Mouse (Mus musculus) urinary bladder, postnatal 36 days (tissue): Measurements from ENCODE around the gene Rngtt.
A peak's percentile ranks its signal among the peaks of the same experiment; 100 is the strongest.
"Not testable (repeated sequence)": the region's sequence is repeated elsewhere in the genome, so short reads cannot be mapped to it uniquely, and the experiment has no call there.

Experiments
- DNase-seq, 2 experiments: peaks; one replicate each; pipeline ENCODE4 v3.0.0; 2022; ENCODE audit warnings: low spot score in 2 of 2, mixed read lengths in 1 of 2

Rngtt gene

DNA sequence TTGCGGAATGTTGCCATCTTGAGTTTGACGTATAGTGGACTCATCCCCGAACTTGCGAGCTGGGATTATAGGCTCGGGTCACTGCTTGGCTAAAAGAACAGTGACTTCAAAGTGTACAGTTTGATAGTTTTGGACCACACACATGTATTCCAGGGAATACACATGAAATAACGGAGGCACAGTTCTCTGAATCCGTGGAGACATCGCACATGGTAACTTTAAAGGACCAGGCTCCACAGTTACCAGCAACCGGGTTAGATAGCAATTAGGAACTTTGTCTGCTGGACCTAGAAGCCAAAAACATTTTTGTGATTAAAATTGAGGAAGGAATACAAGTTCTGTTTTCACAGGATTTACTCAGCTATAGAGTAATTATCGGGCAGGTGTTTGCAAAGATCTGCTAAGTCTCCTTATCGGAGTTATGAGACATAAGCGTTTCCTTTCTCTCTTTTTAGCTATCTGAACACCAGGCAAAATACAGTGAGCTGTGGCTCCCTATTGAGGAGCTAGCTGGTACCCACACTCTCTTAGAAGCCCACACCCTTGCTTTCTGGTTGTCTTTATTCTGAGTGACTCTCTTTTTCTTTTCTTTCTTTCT, 828 bp downstream of the Rngtt start:
- DNase-seq: no peak

DNA sequence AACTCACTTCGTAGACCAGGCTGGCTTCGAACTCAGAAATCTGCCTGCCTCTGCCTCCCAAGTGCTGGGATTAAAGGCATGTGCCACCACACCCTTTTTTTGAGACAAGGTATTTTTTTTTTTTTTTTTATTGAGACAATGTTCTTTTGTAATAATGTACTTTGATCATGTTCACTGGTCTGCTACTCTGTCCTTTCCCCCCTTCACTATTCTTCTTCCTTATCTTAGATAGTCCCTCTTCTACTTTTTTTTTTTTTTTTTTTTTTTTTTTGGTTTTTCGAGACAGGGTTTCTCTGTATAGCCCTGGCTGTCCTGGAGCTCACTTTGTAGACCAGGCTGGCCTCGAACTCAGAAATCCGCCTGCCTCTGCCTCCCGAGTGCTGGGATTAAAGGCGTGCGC, 4.0 kb downstream of the Rngtt start:
- DNase-seq: not testable (repeated sequence)

DNA sequence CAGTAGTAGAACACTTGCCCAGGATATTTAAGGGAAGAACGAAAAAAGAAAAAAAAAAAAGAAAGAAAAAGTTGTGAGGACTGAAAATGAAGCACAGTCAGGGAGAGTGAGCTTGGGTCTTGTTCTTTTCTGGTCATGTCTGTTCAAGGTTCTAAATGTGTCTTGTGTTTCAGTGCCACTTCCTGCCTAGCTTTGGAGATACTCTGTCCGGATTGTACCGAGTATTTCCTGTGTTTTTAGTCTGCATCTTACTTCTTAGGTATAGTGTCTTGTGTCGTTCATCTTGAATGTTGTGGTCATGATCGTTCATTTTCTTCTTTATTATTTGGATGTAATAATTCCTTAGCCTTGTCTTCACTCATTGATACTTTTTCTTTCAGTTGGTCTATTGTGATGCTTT, 5.7 kb downstream of the Rngtt start:
- DNase-seq: no peak

DNA sequence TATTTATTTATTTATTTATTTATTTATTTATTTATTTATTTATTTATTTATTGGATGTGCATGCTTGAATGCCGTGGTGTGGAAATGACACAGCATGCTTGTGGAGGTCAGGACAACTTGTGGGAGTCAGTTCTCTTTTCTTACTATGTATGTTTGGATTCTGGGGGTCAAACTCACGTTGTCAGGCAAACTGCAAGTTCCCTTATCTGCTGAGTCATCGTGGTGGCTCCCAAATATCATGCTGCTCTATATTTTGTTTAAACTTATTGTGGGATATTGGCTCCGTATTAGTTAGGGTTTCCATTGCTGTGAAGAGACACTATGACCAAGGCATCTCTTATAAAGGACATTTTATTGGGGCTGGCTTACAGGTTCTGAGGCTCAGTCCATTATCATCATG, 21.0 kb downstream of the Rngtt start:
- DNase-seq: no peak

DNA sequence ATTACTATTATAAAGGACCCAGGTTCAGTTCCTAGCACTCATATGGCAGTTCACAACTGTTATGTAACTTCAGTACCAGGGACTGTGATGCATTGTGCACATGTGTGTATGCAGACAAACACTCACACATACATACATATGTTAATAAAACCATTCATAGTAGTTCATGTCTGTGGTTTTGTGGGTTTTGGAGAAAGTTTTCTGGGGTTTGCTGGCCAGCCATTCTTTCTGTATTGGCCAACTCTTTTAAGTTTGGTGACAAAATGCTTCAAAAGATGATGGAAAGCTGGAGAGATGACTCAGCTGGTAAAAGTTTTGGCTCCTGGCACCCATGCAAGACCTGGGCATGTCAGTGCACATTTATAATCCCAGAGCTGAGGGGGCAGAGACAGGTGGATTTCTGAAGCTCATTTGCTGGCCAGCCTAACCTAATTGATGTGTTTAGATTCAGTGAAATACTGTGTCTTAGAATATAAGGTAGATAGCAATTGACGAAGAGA, 22.9 kb downstream of the Rngtt start:
- DNase-seq: no peak

DNA sequence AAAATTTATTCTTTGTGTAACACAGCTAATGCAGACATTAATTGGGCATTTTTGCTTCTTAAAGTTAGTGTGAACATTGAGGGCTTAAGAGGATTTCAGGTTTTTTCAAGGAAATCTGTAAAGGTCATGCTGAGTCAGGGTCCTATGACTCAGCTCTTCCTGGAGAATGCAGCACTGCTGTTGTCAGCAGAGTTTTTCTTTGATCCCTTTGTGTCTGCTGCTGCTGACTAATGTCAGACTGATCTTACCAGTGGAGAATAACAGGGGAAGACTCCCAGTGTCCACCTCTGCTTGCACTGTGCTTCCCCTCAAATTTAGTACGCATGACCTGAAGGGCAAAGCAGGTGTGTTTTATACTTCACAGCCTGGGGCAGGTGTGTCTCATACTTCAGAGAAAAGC, 27.9 kb downstream of the Rngtt start:
- DNase-seq: no peak

DNA sequence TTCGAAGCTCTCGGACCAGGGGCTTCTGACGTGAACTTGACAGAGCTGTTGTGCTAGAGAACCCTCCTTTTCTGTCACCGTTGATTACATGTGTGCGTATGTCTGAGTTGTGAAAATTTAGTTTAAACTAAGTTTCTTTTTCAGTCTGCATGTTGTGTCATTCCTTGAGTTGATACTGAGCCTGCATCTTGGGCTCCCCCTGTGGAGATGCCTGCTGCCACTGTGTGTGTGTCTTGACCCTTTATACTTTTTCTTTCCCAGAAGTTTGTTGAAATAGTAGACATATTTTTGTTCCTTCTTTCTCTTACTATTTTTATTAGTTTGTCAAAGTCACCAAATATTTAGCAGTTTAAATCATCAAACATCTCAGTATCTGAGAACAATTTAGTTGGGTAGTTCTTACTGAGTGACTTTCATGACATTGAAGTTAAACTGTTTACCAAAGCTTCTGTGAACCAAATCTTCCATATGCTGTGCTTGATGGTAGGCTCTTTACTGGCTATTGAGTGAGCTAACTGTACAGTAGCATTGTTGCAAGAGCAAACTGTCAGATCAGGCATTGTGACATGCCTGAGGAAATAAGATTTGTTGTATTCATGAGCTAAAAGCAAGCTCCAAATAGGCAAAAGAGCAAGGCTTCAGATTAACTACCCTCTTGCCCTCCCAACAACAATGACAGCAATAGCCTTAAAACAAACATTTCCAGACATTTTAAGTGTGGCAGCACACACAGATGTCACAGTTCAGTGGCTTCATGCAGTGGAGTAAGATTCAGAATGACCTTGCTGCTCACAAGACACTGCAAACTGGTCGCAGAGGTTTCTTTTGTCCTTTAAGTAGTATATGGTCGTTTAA, 33.0 kb downstream of the Rngtt start:
- DNase-seq: no peak

DNA sequence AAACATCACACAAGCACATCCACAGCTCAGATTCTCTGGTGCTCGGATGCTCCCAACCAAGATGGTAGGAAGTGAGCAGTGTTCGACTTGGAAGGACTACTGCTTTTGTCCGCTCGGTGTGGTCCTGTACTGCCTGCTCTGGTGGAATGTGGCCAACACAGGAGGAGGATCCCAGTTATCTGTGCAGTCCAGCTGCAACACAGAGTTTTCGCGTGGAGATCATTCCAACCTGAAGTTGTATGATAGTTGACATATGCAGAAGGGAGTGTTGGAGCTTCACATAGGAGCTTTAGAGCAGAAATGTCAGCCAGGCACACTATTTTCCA, 33.6 kb downstream of the Rngtt start:
- DNase-seq: no peak

DNA sequence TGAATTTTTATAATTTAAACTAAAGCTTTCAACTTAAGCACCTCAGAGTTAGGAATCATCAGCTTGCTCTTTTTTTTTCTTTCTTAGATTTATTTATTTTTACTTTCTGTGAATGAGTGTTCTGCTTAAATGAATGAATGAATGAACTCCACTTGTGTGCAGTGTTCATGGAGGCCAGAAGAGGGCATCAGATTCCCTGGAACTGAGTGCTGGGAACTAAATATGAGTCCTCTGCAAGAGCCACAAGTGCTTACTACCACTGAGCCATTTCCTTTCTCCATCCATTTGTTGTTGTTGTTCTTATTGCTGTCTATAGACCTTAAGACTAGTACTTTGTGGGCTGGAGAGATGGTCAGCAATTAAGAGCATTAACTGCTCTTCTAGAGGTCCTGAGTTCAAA, 53.3 kb downstream of the Rngtt start:
- no peak for DNase-seq

DNA sequence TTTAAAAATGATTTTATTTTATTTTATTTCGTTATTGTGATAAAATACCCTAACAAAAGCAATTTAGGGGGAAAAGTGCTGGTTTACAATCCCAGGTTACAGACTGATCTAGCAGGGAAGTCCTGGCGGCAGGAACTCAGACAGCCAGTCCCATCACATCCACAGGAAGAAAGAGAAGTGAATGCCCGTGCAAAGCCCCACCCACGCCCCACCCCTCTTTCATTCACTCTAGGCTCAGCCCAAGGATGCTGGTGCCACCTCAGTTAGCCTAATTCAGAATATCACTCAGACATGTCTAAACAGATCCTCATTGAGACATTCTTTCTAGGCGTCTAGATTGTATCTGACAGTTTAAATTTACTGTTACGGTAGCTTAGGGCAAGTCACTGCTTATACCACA, 64.8 kb downstream of the Rngtt start:
- DNase-seq: no peak

DNA sequence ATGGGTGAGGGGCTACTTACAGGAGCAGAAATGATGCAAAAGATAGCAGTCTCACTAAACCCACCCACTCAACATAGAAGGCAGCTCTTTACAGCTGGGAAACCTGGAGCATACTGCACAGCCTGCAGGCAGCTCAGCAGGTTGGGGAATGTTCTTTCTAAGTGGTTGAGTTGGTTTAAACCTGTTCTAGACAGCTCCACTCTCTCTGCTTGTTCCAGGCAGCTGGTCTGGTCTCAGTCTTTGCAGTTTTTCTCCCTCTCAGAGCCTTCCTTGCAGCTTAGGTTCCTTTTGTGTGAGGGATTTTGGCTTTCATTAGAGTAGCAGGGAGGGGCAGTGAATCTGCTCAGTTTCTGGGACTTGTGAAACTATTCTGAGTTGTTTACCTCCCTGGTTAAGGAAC, 67.5 kb downstream of the Rngtt start:
- no peak for DNase-seq

DNA sequence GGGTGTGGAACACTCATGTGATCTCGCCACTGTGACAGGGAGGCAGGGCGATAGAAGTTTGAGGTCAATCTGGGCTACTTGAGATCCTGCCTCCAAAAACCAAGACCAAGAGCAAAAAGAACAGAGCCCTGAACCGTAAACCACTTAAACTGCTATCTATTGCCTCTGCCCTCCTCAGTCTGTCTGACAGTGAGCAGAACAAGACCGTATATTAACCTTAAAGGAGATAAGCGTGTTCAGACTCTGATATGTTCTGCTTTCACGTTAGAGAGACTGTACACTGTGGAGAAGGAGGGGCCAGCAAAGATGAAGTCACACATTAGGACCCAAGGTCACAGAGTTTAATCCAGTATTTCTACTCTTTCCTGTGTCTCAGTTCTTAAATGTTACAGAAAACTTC, 68.8 kb downstream of the Rngtt start:
- no peak for DNase-seq

DNA sequence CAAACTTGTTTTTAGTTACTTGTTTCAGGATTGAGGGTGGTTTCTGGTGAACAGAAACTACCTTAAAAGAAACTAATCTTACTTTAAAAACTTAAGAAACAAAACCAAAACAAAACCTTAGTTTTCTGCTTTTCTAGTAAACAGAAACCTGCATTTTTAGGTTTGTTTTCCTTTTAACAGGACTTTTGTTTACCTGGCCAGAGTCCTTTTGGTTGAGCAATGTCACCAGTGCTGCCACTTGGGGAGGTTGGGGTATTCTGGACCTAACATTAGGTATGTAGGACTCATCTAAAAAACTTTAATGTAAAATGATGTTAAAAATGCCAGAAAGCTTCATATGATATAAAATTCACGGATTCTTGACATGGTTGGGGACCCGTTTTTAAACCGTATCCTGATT, 78.8 kb downstream of the Rngtt start:
- DNase-seq: no peak

DNA sequence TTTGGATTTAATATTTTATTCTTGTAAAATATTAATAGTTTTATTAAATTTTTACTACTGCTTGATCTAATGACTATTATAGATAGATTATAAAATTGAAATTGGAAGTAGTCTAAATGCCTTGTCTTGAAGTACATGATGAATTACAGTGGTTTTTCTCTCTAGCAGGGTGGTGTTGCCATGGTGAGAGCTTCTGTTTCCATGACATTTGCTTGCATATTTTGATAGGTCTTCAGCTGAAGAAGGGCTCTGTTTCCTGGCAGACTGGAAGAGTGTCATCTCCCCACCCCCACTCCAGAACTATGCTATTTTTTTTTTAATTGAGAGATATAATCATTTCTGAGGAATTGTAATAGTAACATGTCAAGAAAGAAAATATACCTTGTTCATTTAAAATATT, 80.5 kb downstream of the Rngtt start:
- no peak for DNase-seq

DNA sequence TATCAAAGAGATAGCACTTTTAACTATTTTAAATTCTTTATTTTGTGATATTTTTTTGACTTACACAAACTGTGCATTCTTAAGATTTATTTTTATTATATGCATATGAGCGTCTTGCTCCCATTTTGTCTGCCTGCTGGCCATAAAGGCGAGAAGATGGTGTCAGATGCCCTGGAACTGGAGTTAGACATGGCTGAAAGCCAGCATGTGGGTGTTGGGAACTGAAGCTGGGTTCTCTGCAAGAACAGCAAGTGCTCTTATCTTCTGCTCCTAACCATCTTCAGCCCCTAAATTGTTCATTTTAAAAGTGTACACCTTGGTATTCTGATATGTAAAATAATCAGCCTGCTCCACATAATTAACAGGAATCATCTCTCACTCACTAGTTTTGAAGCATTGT, 83.3 kb downstream of the Rngtt start:
- DNase-seq: no peak

DNA sequence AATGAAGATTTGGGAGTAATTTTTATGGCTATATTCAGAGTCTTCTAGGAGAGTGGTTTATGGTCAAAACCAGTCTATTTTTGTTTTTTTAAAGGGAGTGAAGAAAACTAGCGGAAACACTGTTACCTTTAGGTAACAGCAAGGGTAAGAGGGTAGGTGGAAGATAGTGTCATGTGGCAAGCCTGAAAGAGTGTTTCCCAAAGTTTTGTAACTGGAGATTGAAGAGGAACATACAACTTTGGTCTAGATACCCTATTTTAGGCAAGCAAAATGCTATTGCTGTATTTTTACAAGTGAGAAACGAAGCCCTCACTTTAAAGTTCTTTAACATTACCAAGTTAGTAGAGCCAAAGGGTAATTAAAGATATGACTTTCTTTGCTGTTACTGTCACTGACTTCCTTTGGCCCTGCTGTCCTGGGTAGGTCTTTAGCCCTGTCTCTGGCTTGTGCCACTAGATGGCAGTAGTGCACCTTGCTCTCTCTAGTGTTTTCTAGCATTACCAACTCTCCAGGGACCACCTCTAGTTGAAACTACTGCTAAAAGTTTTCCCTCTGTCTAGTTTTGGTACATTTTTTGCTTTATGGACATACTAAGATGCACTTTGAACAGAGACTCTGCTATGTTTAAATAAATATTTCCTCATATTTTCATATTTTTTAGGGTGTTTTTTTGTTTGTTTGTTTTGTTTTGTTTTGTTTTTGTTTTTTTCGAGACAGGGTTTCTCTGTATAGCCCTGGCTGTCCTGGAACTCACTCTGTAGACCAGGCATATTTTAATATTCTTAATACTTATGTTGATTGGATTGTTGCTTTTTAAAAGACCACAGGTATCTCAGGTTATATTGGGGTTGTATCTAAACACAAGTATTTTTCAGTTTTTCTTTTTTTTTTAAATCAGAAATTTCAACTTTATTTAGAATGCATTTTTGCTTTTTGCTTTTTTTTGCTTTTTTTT, 86.4 kb downstream of the Rngtt start:
- DNase-seq: peak; percentile 71 to 81

DNA sequence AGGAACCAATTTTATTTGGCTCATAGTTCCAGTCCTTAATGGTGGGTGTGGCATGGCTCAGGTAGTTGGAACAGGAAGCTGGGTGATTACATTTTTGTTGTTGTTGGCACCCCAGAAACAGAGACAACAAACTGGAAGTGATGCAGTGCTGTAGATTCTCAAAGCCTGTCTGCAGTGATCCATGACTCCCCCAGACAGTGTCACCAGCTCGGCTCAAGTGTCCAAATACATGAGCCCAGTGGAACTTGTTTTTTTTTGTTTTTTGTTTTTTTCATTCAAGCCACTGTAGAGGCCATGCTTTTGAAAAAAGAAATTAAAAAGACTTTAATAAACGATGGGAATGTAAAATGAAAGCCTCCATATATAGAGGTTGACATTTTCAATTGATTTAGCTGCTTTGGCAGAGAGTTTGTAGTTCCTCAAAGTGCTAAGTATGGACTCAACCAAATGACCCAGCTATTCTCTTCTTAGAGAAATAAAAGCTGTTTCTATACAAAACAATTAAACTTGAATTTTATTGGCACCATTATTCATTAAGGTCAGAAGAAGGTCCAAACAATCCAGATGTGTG, 95.7 kb downstream of the Rngtt start:
- no peak for DNase-seq

DNA sequence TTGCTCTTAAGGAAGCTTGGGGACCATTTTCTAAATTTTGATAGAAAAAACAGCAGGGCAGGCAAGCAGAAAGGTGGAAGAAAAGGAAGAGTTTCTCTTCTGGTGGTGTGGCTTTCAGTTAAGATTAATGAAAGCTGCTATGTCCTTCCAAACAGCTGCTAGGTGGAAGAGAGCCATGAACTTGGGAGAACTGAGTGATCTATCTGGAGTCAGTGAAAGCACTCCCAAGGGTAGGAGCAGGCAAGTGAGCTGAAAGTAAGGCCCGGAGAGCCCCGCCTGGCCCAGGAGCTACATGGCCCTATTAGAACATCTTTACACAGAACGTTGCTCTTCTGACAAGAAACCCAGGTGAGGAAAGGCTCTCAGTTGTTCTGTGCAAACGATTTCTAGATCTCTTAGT, 103.7 kb downstream of the Rngtt start:
- DNase-seq: peak in 1 of 2 experiments; percentile 24

DNA sequence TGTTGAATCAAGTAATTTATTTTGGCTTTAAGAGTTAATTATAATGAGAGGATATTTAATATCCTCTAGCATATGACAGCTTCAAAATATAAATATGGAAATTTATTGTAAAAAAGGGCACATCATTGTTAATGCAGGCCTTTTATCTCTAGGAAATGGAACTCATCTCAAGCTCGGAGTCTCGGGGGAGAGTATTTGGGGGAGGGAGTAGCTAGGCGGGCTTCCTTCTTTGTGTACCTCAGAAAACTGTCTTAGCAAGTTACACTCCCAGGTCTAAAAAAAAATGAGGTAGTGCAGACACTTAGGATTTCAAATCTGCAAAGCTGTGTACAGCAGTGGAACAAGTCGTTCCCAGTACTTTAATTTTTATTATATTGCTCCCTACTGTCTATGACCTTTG, 104.7 kb downstream of the Rngtt start:
- no peak for DNase-seq

DNA sequence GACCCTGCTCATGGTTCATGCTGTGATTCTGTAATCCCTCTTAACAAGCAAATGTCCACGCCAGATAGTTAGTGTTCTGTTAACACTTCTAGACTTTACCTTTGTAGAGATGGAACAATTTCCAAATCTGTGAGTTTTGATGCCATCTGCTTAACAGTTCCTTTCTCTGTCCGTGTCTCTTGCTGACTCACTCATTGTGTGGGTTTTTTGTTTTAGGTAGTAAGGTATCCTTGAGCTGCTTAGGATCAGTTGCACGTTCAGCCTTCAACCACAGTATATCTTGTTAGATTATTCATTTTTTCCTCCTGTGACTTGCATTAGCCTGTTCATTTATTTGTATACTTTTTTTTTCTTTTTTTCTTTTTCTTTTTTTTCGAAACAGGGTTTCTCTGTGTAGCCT, 107.3 kb downstream of the Rngtt start:
- no peak for DNase-seq

DNA sequence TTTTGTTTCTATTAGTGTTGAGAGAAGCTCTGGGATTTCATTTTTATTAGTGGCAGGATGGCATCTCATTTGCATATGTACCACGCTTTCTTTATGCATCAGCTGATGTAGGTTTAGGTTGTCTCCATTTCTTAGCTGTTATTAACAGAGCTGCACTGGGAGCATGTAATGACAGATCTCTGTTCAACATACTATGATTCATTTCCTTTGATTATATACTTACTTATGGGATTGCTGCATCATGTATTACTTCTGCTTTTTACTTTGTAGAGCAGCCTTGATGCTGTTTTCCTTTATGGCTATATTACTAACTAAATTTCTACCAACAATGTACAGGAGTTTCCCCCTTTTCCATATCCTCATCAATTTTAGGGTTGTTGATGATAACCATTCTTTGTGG, 109.5 kb downstream of the Rngtt start:
- no peak for DNase-seq

DNA sequence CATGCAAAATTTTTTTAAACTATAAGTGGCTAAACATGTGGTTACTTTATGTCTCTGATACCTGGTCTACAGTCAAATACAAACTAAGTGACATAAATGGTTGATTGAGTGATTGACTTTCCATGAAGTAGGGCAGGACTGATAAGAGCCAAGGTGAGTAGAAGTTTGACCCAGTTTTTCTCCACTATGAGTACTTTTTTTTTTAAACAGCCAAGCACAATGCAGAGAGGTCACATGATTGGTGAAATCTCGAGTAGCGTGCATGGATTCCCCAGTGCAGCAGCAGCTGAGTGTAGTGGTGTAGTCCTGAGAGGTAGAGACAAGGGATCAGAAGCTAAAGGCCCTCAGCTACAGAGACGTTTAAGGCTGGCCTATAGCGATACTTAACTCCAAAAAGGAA, 118.7 kb downstream of the Rngtt start:
- DNase-seq: no peak
